Mouse (Mus musculus) intestine, postnatal 0 days (tissue): ENCODE results near the gene Prl2c3. TPM values are rescaled to one million over a fixed set of nuclear protein-coding genes. Genes with fewer than 3 reads are reported as not detected.
A peak's percentile ranks its signal among the peaks of the same experiment; 100 is the strongest.
"Not testable (repeated sequence)": the region's sequence is repeated elsewhere in the genome, so short reads cannot be mapped to it uniquely, and the experiment has no call there.

Source experiments
- ATAC-seq: fragments of 200-750 bp; cut with Nextera tagmentation; 2 replicates; pipeline ENCODE4 v1.8.0; 2017; ENCODE audit warnings: mild to moderate bottlenecking, moderate TSS enrichment, moderate library complexity
- H3K27ac ChIP-seq: fragments of 300-500 bp; sonication (generic); 2 replicates; pipeline ENCODE4 v1.5.1; 2014; ENCODE audit warnings: mild to moderate bottlenecking, low read depth, low read length, moderate library complexity
- H3K27me3 ChIP-seq: fragments of 300-500 bp; sonication (generic); replicated peaks from 2 replicates; pipeline ENCODE4 v1.6.1; 2014; ENCODE audit warnings: low read length, mixed read lengths; ENCODE audit not compliant: control insufficient read depth, insufficient read depth
- H3K36me3 ChIP-seq: fragments of 300-500 bp; sonication (generic); 2 replicates; pipeline ENCODE4 v1.6.1; 2014; ENCODE audit warnings: mild to moderate bottlenecking, moderate library complexity; ENCODE audit not compliant: control insufficient read depth, insufficient read depth
- H3K4me1 ChIP-seq: fragments of 300-500 bp; sonication (generic); replicated peaks from 2 replicates; pipeline ENCODE4 v1.6.1; 2014; ENCODE audit warnings: antibody characterized with exemption, low read length, mixed read lengths; ENCODE audit not compliant: control insufficient read depth, insufficient read depth
- H3K4me2 ChIP-seq: fragments of 300-500 bp; sonication (generic); replicated peaks from 2 replicates; pipeline ENCODE4 v1.6.1; 2014; ENCODE audit warnings: low read depth, mild to moderate bottlenecking, moderate library complexity
- H3K4me3 ChIP-seq: fragments of 300-500 bp; sonication (generic); 2 replicates; pipeline ENCODE4 v1.5.1; 2014; ENCODE audit warnings: low read depth, low read length
- H3K9ac ChIP-seq: fragments of 300-500 bp; sonication (generic); 2 replicates; pipeline ENCODE4 v1.6.1; 2014; ENCODE audit warnings: mild to moderate bottlenecking, low read depth, low read length
- H3K9me3 ChIP-seq: fragments of 300-500 bp; sonication (generic); 2 replicates; pipeline ENCODE4 v1.6.1; 2016; ENCODE audit warnings: mixed run types; ENCODE audit not compliant: control insufficient read depth
- CTCF ChIP-seq: sonication (generic); IDR thresholded peaks from 2 replicates; pipeline ENCODE4 v1.5.1; 2016; ENCODE audit warnings: low read depth, mild to moderate bottlenecking, control low read depth, antibody characterized with exemption, moderate library complexity
- WGBS: fragments of 180-500 bp; shearing (Covaris S2); extraction: QIAGEN DNeasy Blood & Tissue Kit; methylation state at CpG from one replicate; pipeline ENCODE4 v1.1.7; 2014; 5-methylcytosine and 5-hydroxymethylcytosine counted together
- polyA plus RNA-seq: library from polyadenylated mRNA; unstranded; fragments of >200 nt; fragmentation: Nextera tagmentation; extraction: Ambion mirVana; gene quantifications from 2 replicates; pipeline ENCODE4 v1.2.1, GENCODE M21; 2015

Gene Prl2c3
- polyA plus RNA-seq = 0.64 TPM in 1 of 2 replicates, not detected in the other

DNA sequence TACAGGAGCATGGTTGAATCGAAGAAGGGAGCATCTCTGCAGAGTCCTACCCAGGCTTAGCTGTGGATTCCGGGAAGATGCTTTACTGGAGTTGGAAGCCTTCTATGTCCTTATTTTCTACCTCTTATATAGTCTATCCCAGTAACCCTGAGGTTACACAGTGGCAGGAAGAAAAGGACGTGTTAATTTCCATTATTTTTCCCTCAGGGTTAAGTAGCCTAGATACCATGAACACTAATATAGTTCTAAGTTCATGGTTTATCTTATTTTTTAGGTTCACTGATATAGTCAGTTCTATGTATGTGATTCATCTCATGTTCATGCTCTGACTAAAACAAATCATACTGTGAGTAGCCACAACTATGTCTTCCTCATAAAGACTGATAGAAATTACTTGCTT, at the start of gene Prl2c3:
TSS of gene Prl2c3 (minus strand) at position 101 of the 400 bp plus-strand sequence.
- not testable (repeated sequence) for H3K27ac ChIP-seq, H3K9me3 ChIP-seq, H3K9ac ChIP-seq, H3K4me2 ChIP-seq, H3K27me3 ChIP-seq, H3K4me3 ChIP-seq, H3K36me3 ChIP-seq, H3K4me1 ChIP-seq, ATAC-seq
- 66% methylated on average over 3 of the region's 3 CpGs for WGBS

DNA sequence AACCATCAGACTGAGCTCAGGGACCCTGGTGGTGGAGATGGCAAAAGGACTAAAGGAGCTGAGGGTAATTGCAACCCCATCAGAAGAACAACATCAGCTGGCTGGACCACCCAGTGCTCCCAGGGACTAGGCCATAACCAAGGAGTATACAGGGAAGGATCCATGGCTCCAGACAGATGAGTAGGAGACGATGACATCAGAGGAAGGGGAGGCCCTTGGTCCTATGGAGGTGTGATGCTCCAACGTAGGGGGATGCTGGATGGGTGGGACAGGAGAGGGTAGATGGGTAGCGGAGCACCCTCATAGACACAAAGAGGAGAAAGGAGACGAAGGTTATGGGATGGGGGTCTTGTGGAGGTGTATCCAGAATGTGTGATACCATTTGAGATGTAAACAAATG, 48.4 kb upstream of the Prl2c3 start:
- not testable (repeated sequence) for H3K27ac ChIP-seq, H3K27me3 ChIP-seq, H3K4me3 ChIP-seq, H3K36me3 ChIP-seq, H3K4me2 ChIP-seq, H3K4me1 ChIP-seq, ATAC-seq, H3K9ac ChIP-seq
- peaks cover 21% of the 10 kb centered on the region for H3K9me3 ChIP-seq
- 75% methylated on average over 4 of the region's 4 CpGs for WGBS

DNA sequence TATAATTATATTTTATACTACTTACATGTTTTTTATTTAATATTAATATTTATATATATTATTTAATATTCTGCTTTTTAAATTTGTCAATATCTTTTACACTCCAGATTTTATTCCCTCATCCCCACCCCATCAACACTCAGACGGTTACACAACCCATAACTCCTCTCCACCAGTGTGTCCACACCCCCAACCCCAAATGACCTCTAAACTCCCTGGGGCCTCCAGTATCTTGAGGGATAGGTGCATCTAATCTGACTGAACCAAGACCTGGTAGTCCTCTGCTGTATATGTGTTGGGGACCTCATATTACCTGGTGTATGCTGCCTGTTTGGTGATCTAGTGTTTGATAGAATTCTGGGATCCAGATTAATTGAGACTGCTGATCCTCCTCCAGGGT, 44.8 kb upstream of the Prl2c3 start:
- H3K4me1 ChIP-seq, H3K27me3 ChIP-seq, H3K27ac ChIP-seq, H3K36me3 ChIP-seq, ATAC-seq, H3K9ac ChIP-seq, H3K4me2 ChIP-seq, H3K4me3 ChIP-seq: not testable (repeated sequence)
- WGBS = 88% methylated on average over 1 of the region's 1 CpGs
- H3K9me3 ChIP-seq = peaks cover 31% of the 10 kb centered on the region

DNA sequence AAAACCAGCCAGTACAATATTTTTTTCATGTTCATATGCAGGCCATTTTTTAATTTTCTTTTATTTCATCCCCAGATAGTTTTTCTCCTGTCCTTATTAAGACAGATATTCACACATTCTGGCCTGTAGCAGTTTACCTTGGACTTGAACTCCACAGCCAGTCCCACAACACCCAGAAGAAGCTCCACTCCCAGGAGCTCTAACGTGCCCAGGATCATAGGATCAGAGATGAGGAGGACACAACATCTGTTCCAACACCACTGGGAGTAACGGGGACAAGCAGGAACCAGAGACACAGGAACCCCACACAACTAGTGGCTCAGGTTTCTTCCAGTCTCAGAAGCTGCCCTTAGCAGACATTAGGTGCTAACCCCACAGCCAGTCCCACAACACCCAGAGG, 37.7 kb upstream of the Prl2c3 start:
- 69% methylated on average over 2 of the region's 2 CpGs for WGBS

DNA sequence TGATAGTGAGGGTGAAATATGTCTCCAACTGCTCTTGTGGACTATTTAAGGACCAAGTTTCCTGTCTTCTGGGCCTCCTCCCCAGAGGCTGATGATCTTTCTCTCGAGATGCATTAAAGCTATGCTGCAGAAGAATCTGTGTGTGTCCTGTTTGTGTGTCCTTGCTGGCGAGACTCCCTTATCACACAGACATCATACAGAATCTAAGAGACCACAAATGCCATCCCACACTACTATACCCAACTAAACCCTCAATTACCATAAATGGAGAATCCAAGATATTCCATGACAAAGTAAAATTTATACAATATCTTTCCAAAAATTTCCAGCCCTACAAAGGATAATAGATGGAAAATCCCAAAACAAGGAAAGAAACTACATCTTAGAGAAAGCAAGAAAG, 31.9 kb upstream of the Prl2c3 start:
- Histone ChIP-seq H3K4me1 (no peaks in the 10 kb centered on the region), H3K36me3 (no peaks in the 10 kb centered on the region), H3K9ac (no peak overlapping the region), H3K9me3 (peaks cover 34% of the 10 kb centered on the region), H3K4me3 (no peak overlapping the region), H3K27me3 (no peaks in the 10 kb centered on the region), H3K4me2 (no peak overlapping the region), H3K27ac (no peak overlapping the region)
- TF ChIP-seq CTCF = no peak
- WGBS = 75% methylated on average over 2 of the region's 2 CpGs
- no peak for ATAC-seq

More for the DNA sequence above, 37.7 kb upstream of the Prl2c3 start:
- not testable (repeated sequence) for H3K4me1 ChIP-seq, H3K36me3 ChIP-seq, H3K9ac ChIP-seq, H3K4me3 ChIP-seq, H3K4me2 ChIP-seq, H3K27ac ChIP-seq, H3K27me3 ChIP-seq
- H3K9me3 ChIP-seq = peaks cover 32% of the 10 kb centered on the region
- ATAC-seq = 0 out of 2 replicates have a peak, but pooled peaks have one; percentile 19

DNA sequence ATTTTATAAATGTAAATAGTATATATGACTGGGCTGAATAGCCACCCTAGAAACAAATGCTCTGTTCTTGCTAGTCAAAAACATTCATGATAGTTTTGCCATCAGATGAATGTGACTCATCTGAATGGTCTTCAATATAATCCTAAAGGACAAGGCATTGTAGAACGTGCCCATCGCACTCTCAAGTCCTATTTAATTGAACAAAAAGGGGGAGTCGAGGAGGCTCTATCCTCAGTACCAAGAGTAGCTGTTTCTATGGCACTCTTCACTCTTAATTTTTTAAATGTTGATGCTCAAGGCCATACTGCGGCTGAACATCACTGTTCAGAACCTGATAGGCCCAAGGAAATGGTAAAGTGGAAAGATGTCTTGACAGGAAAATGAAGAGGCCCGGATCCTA, 29.2 kb upstream of the Prl2c3 start:
- Histone ChIP-seq H3K4me3 (no peak overlapping the region), H3K9me3 (peaks cover 31% of the 10 kb centered on the region), H3K4me2 (no peak overlapping the region), H3K27me3 (no peaks in the 10 kb centered on the region), H3K36me3 (no peaks in the 10 kb centered on the region), H3K27ac (no peak overlapping the region), H3K4me1 (no peaks in the 10 kb centered on the region), H3K9ac (no peak overlapping the region)
- WGBS = 86% methylated on average over 5 of the region's 5 CpGs
- TF ChIP-seq CTCF = no peak
- ATAC-seq = no peak

DNA sequence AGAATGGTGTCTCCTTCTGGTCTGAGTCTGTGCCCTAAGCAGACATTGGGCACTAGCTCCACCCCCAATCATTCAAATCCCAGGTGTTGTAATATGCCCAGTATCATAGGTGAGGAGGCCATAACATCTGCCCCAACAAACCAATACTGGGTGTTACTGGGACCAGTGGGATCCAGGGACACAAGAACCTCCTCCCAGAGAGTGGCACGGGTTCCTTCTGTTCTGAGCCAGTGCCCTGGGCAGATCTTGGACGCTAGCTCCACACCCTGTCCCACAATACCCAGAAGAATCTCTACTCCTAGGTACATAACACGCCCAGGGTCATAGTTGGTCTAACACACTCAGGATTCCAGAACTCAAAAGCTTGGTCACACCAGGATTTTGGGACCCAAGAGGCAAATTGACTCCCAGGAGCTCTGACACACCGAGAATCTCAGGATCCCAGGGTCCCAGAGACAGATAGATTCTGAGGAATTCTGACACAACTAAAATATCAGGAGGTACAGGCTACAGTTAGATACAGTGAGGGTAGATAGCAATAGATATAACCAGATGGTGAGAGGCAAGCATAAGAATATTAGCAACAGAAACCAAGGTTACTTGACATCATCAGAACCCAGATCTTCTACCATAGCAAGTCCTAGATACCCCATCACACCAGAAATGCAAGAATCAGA, 24.8 kb upstream of the Prl2c3 start:
- WGBS = 66% methylated on average over 4 of the region's 4 CpGs
- peaks cover 28% of the 10 kb centered on the region for H3K9me3 ChIP-seq
- not testable (repeated sequence) for H3K27me3 ChIP-seq, H3K9ac ChIP-seq, H3K27ac ChIP-seq, H3K4me3 ChIP-seq, H3K4me2 ChIP-seq, H3K36me3 ChIP-seq, H3K4me1 ChIP-seq
- 0 out of 2 replicates have a peak, but pooled peaks have one; percentile 38 for ATAC-seq

DNA sequence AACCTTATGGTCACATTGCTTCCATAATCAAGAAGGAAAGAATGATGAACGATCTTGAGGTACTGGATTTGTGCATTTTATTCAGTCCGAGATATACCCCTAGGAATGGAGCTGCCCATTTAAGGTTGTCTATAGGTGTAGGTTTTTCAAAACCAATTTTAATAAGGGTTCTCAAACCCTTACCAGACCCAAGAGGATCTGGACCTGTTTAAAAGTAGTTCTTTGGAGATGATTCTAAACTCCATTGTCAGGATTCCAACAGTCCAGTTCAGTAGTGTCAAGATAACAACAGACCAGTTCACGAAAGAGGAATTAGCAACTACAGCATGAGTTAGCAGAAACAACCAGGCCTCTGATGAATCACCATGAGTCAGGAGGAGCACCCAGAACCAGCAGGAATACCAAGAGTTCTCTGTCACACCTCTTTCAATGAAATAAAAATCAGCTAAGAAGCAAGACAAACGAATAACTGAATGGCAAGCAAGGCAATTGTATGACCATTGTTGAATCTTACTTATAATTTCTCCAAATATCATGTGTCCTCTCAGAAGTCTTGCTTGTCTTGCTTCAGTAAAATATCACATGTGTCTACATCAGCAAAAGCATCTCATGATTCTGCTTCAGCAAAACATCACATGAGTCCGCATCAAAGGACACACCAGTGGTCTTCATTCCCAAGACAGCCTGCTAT, 14.0 kb upstream of the Prl2c3 start:
- not testable (repeated sequence) for H3K9ac ChIP-seq, H3K4me1 ChIP-seq, H3K9me3 ChIP-seq, H3K4me3 ChIP-seq, H3K27me3 ChIP-seq, H3K27ac ChIP-seq, H3K36me3 ChIP-seq, ATAC-seq, H3K4me2 ChIP-seq
- WGBS = 82% methylated on average over 5 of the region's 5 CpGs
